Mouse (Mus musculus) right cerebral cortex, adult 18-20 months (tissue): ENCODE data around the gene Syn3.
A peak's percentile ranks its signal among the peaks of the same experiment; 100 is the strongest.

Source experiments
- DNase-seq: peaks from one replicate; pipeline ENCODE4 v3.0.0; 2022; ENCODE audit warnings: mixed read lengths

Gene Syn3

GRCm38 (mm10) chr10:86270254-86270653, 228.4 kb downstream of the Syn3 start:
- DNase-seq, result no peak

GRCm38 (mm10) chr10:86264618-86265017, 234.1 kb downstream of the Syn3 start:
- no peak for DNase-seq

- DNase-seq, result no peak
These were observed 237.0 kb downstream of the Syn3 start for GRCm38 (mm10) chr10:86261725-86262124.

DNA sequence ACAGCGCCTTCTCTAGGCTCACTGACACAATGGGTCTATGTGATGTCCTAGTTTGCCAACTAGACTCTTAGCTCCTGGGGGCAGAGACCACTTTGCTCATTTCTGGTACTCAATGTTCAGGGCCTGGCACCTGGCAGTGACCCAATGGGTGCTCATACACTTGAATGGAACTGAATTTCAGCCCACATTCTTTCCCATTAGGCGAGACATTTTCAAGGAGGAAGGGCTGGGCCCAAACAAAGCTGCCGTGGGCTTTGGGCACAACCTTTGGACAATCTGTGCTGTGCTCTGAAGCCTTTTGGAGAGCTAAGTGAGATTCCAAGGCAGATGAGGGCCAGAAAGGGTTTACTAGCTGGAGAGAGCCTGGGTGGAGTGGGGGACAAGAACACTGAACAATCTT, 239.7 kb downstream of the Syn3 start:
- no peak for DNase-seq

- no peak for DNase-seq
These were observed 240.7 kb downstream of the Syn3 start for GRCm38 (mm10) chr10:86258046-86258445.

DNA sequence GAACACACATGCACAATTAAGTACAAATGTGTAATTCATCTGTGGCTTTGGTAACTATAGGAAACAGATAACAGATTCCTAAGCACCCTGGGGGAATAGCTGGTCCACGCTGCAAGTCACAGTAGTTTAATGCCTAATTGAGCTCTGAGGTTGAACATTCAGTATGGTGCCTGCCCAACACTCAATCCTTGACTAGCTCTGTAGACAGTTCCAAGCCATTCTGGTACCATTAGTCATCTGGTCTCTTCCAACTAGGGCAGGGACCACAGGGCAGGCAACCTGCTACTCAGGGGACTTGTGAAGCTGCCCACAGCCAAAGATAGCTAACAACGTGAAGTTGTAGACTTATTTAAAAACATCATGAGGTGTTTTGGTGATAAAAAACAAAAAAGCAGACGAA, 241.7 kb downstream of the Syn3 start:
- DNase-seq, result no peak

GRCm38 (mm10) chr10:86256221-86256620, 242.5 kb downstream of the Syn3 start:
- peak; percentile 56 for DNase-seq

GRCm38 (mm10) chr10:86250149-86250922, 248.4 kb downstream of the Syn3 start:
- DNase-seq, result no peak

GRCm38 (mm10) chr10:86249283-86249682, 249.4 kb downstream of the Syn3 start:
- no peak for DNase-seq

GRCm38 (mm10) chr10:86248807-86249206, 249.9 kb downstream of the Syn3 start:
- DNase-seq, result no peak

GRCm38 (mm10) chr10:86248131-86248740, 250.5 kb downstream of the Syn3 start:
- no peak for DNase-seq

- DNase-seq, result no peak
These were observed 253.3 kb downstream of the Syn3 start for GRCm38 (mm10) chr10:86245396-86245795.

DNA sequence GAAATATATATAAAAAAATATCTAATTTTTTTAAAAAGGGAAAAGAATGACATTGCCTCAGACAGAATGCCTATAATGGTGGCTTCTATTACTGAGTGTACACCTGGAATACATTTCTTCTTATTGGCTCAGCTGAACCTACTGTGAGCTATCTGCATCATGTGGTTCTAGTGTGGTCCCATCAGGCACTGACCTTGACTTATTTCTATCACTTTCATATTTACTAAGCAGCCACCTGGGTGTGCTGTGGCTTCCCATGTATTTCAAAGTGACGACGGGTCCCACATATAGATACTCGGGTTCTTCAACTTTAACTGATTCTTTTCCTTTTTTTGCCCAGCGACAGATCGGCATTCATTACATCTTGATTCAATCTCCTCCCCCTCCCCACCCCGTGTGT, 255.2 kb downstream of the Syn3 start:
- no peak for DNase-seq

DNA sequence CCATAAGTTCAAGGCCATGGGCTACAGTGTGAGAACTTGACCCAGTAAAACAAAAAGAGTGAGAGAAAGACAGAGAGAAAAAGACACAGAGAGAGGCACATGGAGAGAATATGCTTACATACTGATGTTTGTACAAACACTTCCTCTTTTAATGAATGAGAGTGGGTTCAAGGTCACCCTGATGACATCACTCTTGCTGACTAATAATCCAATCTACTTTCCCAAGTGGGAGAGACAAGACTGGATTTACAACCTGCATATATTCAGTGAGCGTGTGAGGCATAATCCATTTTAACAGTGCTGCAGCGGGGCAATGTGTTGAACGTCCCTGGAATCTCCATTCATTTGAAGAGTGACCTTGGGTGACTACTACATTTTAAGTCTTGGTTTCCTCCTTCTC, 256.0 kb downstream of the Syn3 start:
- DNase-seq, result no peak

- no peak for DNase-seq
These were observed 268.7 kb downstream of the Syn3 start for GRCm38 (mm10) chr10:86230006-86230405.

DNA sequence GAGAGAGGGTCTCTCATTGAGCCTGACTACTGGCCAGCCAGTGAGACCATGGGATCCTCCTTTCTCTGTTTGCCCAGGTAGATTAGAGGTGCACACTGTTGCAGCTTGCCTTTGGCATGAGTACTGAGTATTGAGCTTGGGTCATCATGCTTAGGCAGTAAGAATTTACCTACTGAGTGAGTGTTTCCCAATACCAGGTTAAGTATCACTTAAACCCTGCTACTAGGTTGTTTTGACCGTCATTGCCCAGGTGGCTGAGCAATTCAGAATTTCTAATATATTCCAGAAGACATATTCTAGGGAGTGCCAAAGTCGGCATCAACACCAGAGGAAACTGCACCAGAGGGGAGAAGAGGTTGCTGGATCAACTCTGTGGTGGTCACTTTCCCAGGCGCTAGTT, 273.2 kb downstream of the Syn3 start:
- DNase-seq, result no peak

- DNase-seq, result no peak
These were observed 279.7 kb downstream of the Syn3 start for GRCm38 (mm10) chr10:86218984-86219383.

DNA sequence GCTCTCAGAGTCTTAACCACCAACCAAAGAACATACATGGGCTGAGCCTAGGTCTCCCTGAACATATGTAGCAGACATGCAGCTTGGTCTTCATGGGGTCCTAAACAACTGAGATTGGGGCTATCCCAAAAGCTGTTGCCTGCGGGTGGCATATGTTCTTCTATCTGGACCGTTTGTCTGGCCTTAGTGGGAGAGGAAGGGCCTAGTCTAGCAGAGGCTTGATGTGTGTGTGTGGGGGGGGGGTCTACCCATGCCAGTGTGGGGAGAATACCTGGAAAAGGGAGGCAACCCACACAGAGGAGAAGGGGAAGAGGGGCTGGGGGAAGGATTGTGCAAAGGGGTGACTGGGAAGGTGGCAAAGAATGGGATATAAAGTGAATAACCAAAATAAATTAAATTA, 281.9 kb downstream of the Syn3 start:
- DNase-seq, result no peak

- DNase-seq, result no peak
These were observed 286.6 kb downstream of the Syn3 start for GRCm38 (mm10) chr10:86212062-86212461.

- DNase-seq, result no peak
These were observed 294.8 kb downstream of the Syn3 start for GRCm38 (mm10) chr10:86203915-86204314.

DNA sequence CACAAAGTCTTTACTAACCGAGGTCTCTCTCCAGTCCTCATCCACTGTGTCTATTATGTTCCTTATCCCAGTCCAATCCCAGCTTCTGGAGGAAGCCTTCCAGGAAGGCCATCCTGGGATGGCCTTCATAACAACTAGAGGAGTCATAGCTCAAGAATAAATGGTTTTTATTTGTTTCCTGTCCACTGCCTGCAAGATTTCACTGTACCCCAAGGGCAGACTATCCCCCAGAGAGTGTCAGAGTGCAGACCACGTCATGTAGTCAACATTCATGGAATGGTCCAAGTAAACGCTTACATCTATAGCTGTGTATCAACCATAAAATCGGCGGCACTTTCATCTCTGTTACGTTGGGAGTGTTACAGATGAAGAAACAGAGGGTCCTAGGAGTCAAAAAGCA, 295.5 kb downstream of the Syn3 start:
- DNase-seq, result no peak

DNA sequence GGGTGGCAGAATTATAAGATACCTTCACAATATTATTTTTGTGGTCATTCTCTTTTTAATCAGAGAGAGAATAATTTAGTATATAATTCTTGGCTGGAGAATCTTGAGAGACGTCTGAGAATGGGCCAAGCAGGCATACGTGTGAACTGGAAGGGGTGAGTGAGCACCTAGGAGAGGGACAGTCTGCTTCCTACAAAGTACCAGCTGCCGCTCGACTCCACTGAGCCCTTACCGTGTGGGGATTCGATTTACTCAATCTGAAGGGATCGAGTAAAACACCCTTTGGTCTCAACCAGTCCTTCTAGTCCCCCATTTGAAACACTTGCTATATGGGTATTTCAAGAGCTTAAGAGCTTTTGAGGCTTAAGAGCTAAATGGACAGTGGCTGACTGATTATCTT, 296.9 kb downstream of the Syn3 start:
- no peak for DNase-seq

DNA sequence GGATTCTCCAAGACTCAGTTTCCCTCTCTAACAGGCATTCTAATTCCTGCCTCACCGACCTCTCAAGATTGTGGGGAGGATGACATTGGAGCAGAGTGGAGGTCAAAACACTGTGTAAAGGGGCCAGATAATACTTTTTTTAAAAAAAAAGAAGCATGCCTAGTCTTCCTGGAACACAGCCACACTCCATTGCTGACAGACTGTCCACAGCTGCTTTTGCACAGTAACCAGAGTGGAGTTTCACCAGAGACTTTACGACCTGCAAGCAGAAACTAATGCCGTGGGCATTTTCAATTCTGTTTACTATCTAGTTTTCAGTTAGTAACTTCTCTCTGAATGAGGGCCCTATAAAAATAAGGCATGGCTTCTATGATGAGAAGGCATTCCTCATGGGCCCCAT, 297.7 kb downstream of the Syn3 start:
- DNase-seq, result no peak

- no peak for DNase-seq
These were observed 302.2 kb downstream of the Syn3 start for GRCm38 (mm10) chr10:86196414-86197025.
